Comparison of ENCODE assay signal across 10 mouse cellular contexts in genomic region chr11:68046916-68047315, GRCm38 (mm10).
DNase-seq lines count a peak whose midpoint lies in the region; ATAC-seq and TF ChIP-seq lines count a peak whose summit lies in the region.
"Had no signal": no experiment of that assay in that cellular context is flagged by ENCODE, and none has a peak within 500 bp of the region (broad histone marks: within the 10 kb centered on the region; RNA-seq: fewer than 3 reads in every experiment).

No protein-coding gene starts in this region.

- no peak for ATAC-seq in forebrain, postnatal 0 days
- no peak for ATAC-seq in forebrain, embryonic 15.5 days (replicated peaks)
- no peak for ATAC-seq in liver, embryonic 14.5 days (ENCODE audit: insufficient read depth)
- no peak for ATAC-seq in liver, embryonic 11.5 days (replicated peaks; ENCODE audit: low FRiP score)

- H3K27ac ChIP-seq in forebrain, postnatal 0 days (ENCODE audit: low read depth, low read length), result no peak overlapping the region
- H3K27ac ChIP-seq in forebrain, embryonic 15.5 days (replicated peaks), result no peak overlapping the region
- no peak overlapping the region for H3K27ac ChIP-seq in liver, embryonic 14.5 days
- no peak overlapping the region for H3K27ac ChIP-seq in liver, embryonic 11.5 days (ENCODE audit: low read depth, low read length)
- no peak overlapping the region for H3K27ac ChIP-seq in thymus, adult 2 months (ENCODE audit: control insufficient read depth, insufficient read depth, low read length)
- H3K27ac ChIP-seq: embryonic facial prominence, embryonic 12.5 days had no signal

- no peak for TF ChIP-seq POLR2A in thymus, adult 2 months (IDR thresholded peaks at IDR 0.05; ENCODE audit: control insufficient read depth, extremely low read depth, insufficient read depth, low read length, poor library complexity)

- H3K4me1 ChIP-seq in forebrain, postnatal 0 days (ENCODE audit: insufficient read depth), result no peaks in the 10 kb centered on the region
- peaks cover 18% of the 10 kb centered on the region for H3K4me1 ChIP-seq in forebrain, embryonic 15.5 days
- H3K4me1 ChIP-seq in liver, embryonic 14.5 days (replicated peaks; ENCODE audit: control insufficient read depth in 2 of 2, insufficient read depth in 2 of 2, low read length in 1 of 2), result peaks cover 0 to 2% of the 10 kb centered on the region in 2 experiments; a peak in 1 of 4 replicates
- no peaks in the 10 kb centered on the region for H3K4me1 ChIP-seq in liver, embryonic 11.5 days (replicated peaks; ENCODE audit: control insufficient read depth, insufficient read depth, low read length)
- H3K4me1 ChIP-seq in thymus, adult 2 months (replicated peaks; ENCODE audit: control insufficient read depth, insufficient read depth, low read length), result no peaks in the 10 kb centered on the region

- peak; percentile 40; the same call in 1 of the 2 replicates for TF ChIP-seq CTCF in forebrain, postnatal 0 days (IDR thresholded peaks at IDR 0.05; ENCODE audit: low read depth)
- peak; percentile 29; the same call in 1 of the 2 replicates for TF ChIP-seq CTCF in liver, embryonic 14.5 days (IDR thresholded peaks at IDR 0.05; ENCODE audit: low read depth)
- TF ChIP-seq CTCF in thymus, adult 2 months (IDR thresholded peaks at IDR 0.05; ENCODE audit: borderline replicate concordance, control insufficient read depth, extremely low read depth, insufficient read depth, low read length, poor library complexity), result 0 out of 2 replicates have a peak, but pooled peaks have one; percentile 22

- no peak for TF ChIP-seq EP300 in liver, embryonic 14.5 days (IDR thresholded peaks at IDR 0.05; ENCODE audit: low read depth)

- H3K4me3 ChIP-seq in forebrain, postnatal 0 days (ENCODE audit: low read depth, low read length), result no peak overlapping the region
- no peak overlapping the region for H3K4me3 ChIP-seq in forebrain, embryonic 15.5 days
- H3K4me3 ChIP-seq in liver, embryonic 14.5 days (ENCODE audit: insufficient read depth in 1 of 2, low read depth in 2 of 2, low read length in 2 of 2), result no peak overlapping the region
- no peak overlapping the region for H3K4me3 ChIP-seq in liver, embryonic 11.5 days (ENCODE audit: low read depth, low read length)
- no peak overlapping the region for H3K4me3 ChIP-seq in thymus, adult 2 months (ENCODE audit: control insufficient read depth, insufficient read depth, low read length)
- H3K4me3 ChIP-seq: embryonic facial prominence, embryonic 12.5 days had no signal

- no peaks in the 10 kb centered on the region for H3K9me3 ChIP-seq in forebrain, postnatal 0 days (ENCODE audit: low read length)
- H3K9me3 ChIP-seq in forebrain, embryonic 15.5 days, result no peaks in the 10 kb centered on the region
- H3K9me3 ChIP-seq in liver, embryonic 14.5 days (ENCODE audit: control insufficient read depth, low read length), result no peaks in the 10 kb centered on the region
- no peaks in the 10 kb centered on the region for H3K9me3 ChIP-seq in liver, embryonic 11.5 days (ENCODE audit: control insufficient read depth, low read length)
- H3K9me3 ChIP-seq: embryonic facial prominence, embryonic 12.5 days; G1E had no signal

- H3K9ac ChIP-seq in forebrain, postnatal 0 days, result no peak overlapping the region
- H3K9ac ChIP-seq in forebrain, embryonic 15.5 days (replicated peaks), result no peak overlapping the region
- no peak overlapping the region for H3K9ac ChIP-seq in liver, embryonic 14.5 days (replicated peaks)
- no peak overlapping the region for H3K9ac ChIP-seq in liver, embryonic 11.5 days (ENCODE audit: low read depth, low read length)
- H3K9ac ChIP-seq: embryonic facial prominence, embryonic 12.5 days had no signal

- no peak overlapping the region for H3K4me2 ChIP-seq in forebrain, postnatal 0 days (ENCODE audit: low read depth)
- H3K4me2 ChIP-seq in forebrain, embryonic 15.5 days (replicated peaks), result no peak overlapping the region
- H3K4me2 ChIP-seq in liver, embryonic 14.5 days (ENCODE audit: low read depth), result no peak overlapping the region
- no peak overlapping the region for H3K4me2 ChIP-seq in liver, embryonic 11.5 days
- H3K4me2 ChIP-seq: embryonic facial prominence, embryonic 12.5 days had no signal

- no peaks in the 10 kb centered on the region for H3K36me3 ChIP-seq in forebrain, postnatal 0 days (ENCODE audit: insufficient read depth)
- H3K36me3 ChIP-seq in forebrain, embryonic 15.5 days, result no peaks in the 10 kb centered on the region
- no peaks in the 10 kb centered on the region for H3K36me3 ChIP-seq in liver, embryonic 14.5 days (replicated peaks; ENCODE audit: control insufficient read depth, insufficient read depth, low read depth)
- no peaks in the 10 kb centered on the region for H3K36me3 ChIP-seq in liver, embryonic 11.5 days (ENCODE audit: control insufficient read depth, insufficient read depth, low read length)
- H3K36me3 ChIP-seq in thymus, adult 2 months (ENCODE audit: control insufficient read depth, insufficient read depth, low read length), result no peaks in the 10 kb centered on the region
- H3K36me3 ChIP-seq: embryonic facial prominence, embryonic 12.5 days had no signal

- no peaks in the 10 kb centered on the region for H3K27me3 ChIP-seq in forebrain, postnatal 0 days (ENCODE audit: insufficient read depth, low read length)
- H3K27me3 ChIP-seq in forebrain, embryonic 15.5 days, result no peaks in the 10 kb centered on the region
- no peaks in the 10 kb centered on the region for H3K27me3 ChIP-seq in liver, embryonic 14.5 days (ENCODE audit: control insufficient read depth, insufficient read depth, low read length)
- H3K27me3 ChIP-seq in liver, embryonic 11.5 days (replicated peaks; ENCODE audit: control insufficient read depth, insufficient read depth, low read length), result no peaks in the 10 kb centered on the region
- no peaks in the 10 kb centered on the region for H3K27me3 ChIP-seq in thymus, adult 2 months (ENCODE audit: control insufficient read depth, insufficient read depth, low read length)
- H3K27me3 ChIP-seq: embryonic facial prominence, embryonic 12.5 days had no signal

- 62% methylated on average over 3 of the region's 3 CpGs for WGBS in forebrain, postnatal 0 days
- 58% methylated on average over 3 of the region's 3 CpGs for WGBS in forebrain, embryonic 15.5 days
- WGBS in liver, embryonic 14.5 days (ENCODE audit: insufficient replicate concordance), result 44% methylated on average over 3 of the region's 3 CpGs
- 74% methylated on average over 3 of the region's 3 CpGs for WGBS in liver, embryonic 11.5 days
- WGBS in thymus, adult 2 months, result 72% methylated on average over 3 of the region's 3 CpGs

- no peak for DNase-seq in forebrain, postnatal 0 days
- DNase-seq in liver, embryonic 14.5 days (ENCODE audit: low read depth in 3 of 3, low spot score in 3 of 3), result no peak
- no peak for DNase-seq in liver, embryonic 11.5 days (ENCODE audit: low spot score)
- peak; percentile 20 for DNase-seq in brain, adult 2 months (ENCODE audit: low read depth, low spot score)
- peak; percentile 51 for DNase-seq in thymus, adult 2 months
- DNase-seq in gastrocnemius, postnatal 10 days, result no peak
- no peak for DNase-seq in layer of hippocampus, adult 9-10 months (ENCODE audit: low spot score)

Comparison
In these comparisons a context has a peak if more than half of its experiments do, and no peak if none do; other contexts are left out.
1. DNase-seq: peak in brain, adult 2 months (single experiment) and thymus, adult 2 months (single experiment); none in forebrain, postnatal 0 days (single experiment), liver, embryonic 14.5 days (0 of 3), liver, embryonic 11.5 days (single experiment), gastrocnemius, postnatal 10 days (single experiment) and layer of hippocampus, adult 9-10 months (single experiment).
2. Peak in every context shown above with its lines, with median percentiles within 50 percentile points of each other: CTCF ChIP-seq.